Mouse (Mus musculus): Measurements from ENCODE around the gene Zfp354b.

DNA sequence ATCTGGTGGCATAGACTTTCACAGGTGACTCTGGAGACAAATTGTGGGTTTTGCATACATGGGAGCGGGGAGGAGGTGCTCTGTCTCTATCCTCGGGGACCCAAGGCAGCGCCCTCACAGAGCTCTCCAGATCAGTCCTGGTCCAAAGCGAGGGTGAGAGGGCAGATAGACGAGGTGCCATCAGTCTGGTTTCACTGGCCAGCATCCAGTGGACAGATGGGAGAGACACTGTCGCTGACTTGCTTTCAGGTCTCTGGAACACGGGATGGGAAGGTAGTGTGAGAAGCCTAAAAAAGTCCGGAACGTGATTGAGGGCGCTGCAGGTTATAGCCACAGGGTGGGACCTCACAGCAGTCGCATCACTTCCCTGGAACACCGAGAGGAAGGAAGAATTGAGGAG lies 11.0 kb upstream of the Zfp354b start:
- no peak for TF ChIP-seq CTCF (IDR thresholded peaks at IDR 0.05; ENCODE audit: low read depth)
- TF ChIP-seq EP300 (IDR thresholded peaks at IDR 0.05; ENCODE audit: low read depth): no peak
